Mouse (Mus musculus): ENCODE measurements around the gene Eif4g3. TPM values are rescaled to one million over a fixed set of nuclear protein-coding genes. Genes with fewer than 3 reads are reported as not detected.
"Not testable (repeated sequence)": the region's sequence is repeated elsewhere in the genome, so short reads cannot be mapped to it uniquely, and the experiment has no call there.

Gene Eif4g3
- polyA plus RNA-seq, 1 experiment from 2014 or later: 41.9 TPM

GRCm38 (mm10) chr4:138057196-138057754, 64.5 kb downstream of the Eif4g3 start:
- 97% methylated on average over 22 of the region's 22 CpGs for WGBS
- not testable (repeated sequence) for H3K9me3 ChIP-seq; H3K27ac ChIP-seq (replicated peaks); H3K4me1 ChIP-seq; H3K4me3 ChIP-seq; H3K27me3 ChIP-seq (replicated peaks; ENCODE audit: low read depth, poor library complexity, severe bottlenecking); DNase-seq (ENCODE audit: low spot score)
- peaks cover 82% of the 10 kb centered on the region for H3K36me3 ChIP-seq (replicated peaks)

GRCm38 (mm10) chr4:138061161-138061560, 68.3 kb downstream of the Eif4g3 start:
- Histone ChIP-seq H3K9me3 (no peaks in the 10 kb centered on the region), H3K27ac (replicated peaks) (no peak overlapping the region), H3K4me3 (no peak overlapping the region), H3K36me3 (replicated peaks) (peaks cover 78% of the 10 kb centered on the region), H3K4me1 (no peaks in the 10 kb centered on the region), H3K27me3 (replicated peaks; ENCODE audit: low read depth, poor library complexity, severe bottlenecking) (no peaks in the 10 kb centered on the region)
- 90% methylated on average over 4 of the region's 4 CpGs for WGBS
- no peak for DNase-seq (ENCODE audit: low spot score)

GRCm38 (mm10) chr4:138063372-138064265, 70.8 kb downstream of the Eif4g3 start:
- H3K27me3 ChIP-seq (replicated peaks; ENCODE audit: low read depth, poor library complexity, severe bottlenecking): no peaks in the 10 kb centered on the region
- WGBS: 84% methylated on average over 7 of the region's 7 CpGs
- H3K4me1 ChIP-seq: no peaks in the 10 kb centered on the region
- H3K4me3 ChIP-seq: no peak overlapping the region
- DNase-seq (ENCODE audit: low spot score): no peak
- no peak overlapping the region for H3K27ac ChIP-seq (replicated peaks)
- H3K36me3 ChIP-seq (replicated peaks): peaks cover 78% of the 10 kb centered on the region
- H3K9me3 ChIP-seq: no peaks in the 10 kb centered on the region

GRCm38 (mm10) chr4:138064882-138065592, 72.2 kb downstream of the Eif4g3 start:
- Histone ChIP-seq H3K27me3 (replicated peaks; ENCODE audit: low read depth, poor library complexity, severe bottlenecking) (no peaks in the 10 kb centered on the region), H3K36me3 (replicated peaks) (peaks cover 90% of the 10 kb centered on the region), H3K4me1 (no peaks in the 10 kb centered on the region), H3K4me3 (no peak overlapping the region), H3K9me3 (no peaks in the 10 kb centered on the region), H3K27ac (replicated peaks) (no peak overlapping the region)
- WGBS: 87% methylated on average over 11 of the region's 11 CpGs
- DNase-seq (ENCODE audit: low spot score): no peak

GRCm38 (mm10) chr4:138065593-138066169, 72.9 kb downstream of the Eif4g3 start:
- Histone ChIP-seq H3K36me3 (replicated peaks) (peaks cover 93% of the 10 kb centered on the region), H3K9me3 (no peaks in the 10 kb centered on the region), H3K27me3 (replicated peaks; ENCODE audit: low read depth, poor library complexity, severe bottlenecking) (no peaks in the 10 kb centered on the region), H3K27ac (replicated peaks) (no peak overlapping the region), H3K4me3 (no peak overlapping the region), H3K4me1 (no peaks in the 10 kb centered on the region)
- DNase-seq (ENCODE audit: low spot score): no peak
- WGBS: 92% methylated on average over 4 of the region's 4 CpGs

GRCm38 (mm10) chr4:138066421-138066820, 73.6 kb downstream of the Eif4g3 start:
- Histone ChIP-seq H3K27me3 (replicated peaks; ENCODE audit: low read depth, poor library complexity, severe bottlenecking) (no peaks in the 10 kb centered on the region), H3K27ac (replicated peaks) (no peak overlapping the region), H3K4me3 (no peak overlapping the region), H3K36me3 (replicated peaks) (peaks cover 93% of the 10 kb centered on the region), H3K4me1 (no peaks in the 10 kb centered on the region), H3K9me3 (no peaks in the 10 kb centered on the region)
- WGBS: 95% methylated on average over 7 of the region's 7 CpGs
- DNase-seq (ENCODE audit: low spot score): no peak

- 86% methylated on average over 3 of the region's 3 CpGs for WGBS
- Histone ChIP-seq H3K36me3 (replicated peaks) (peaks cover 90% of the 10 kb centered on the region), H3K4me1 (no peaks in the 10 kb centered on the region), H3K9me3 (no peaks in the 10 kb centered on the region), H3K27ac (replicated peaks) (no peak overlapping the region), H3K27me3 (replicated peaks; ENCODE audit: low read depth, poor library complexity, severe bottlenecking) (no peaks in the 10 kb centered on the region), H3K4me3 (no peak overlapping the region)
- no peak for DNase-seq (ENCODE audit: low spot score)
Measured at GRCm38 (mm10) chr4:138067858-138068257, 75.0 kb downstream of the Eif4g3 start.

GRCm38 (mm10) chr4:138068598-138068997, 75.8 kb downstream of the Eif4g3 start:
- DNase-seq (ENCODE audit: low spot score): no peak
- Histone ChIP-seq H3K4me1 (no peaks in the 10 kb centered on the region), H3K36me3 (replicated peaks) (peaks cover 85% of the 10 kb centered on the region), H3K9me3 (no peaks in the 10 kb centered on the region), H3K4me3 (no peak overlapping the region), H3K27me3 (replicated peaks; ENCODE audit: low read depth, poor library complexity, severe bottlenecking) (no peaks in the 10 kb centered on the region), H3K27ac (replicated peaks) (no peak overlapping the region)
- 90% methylated on average over 2 of the region's 2 CpGs for WGBS

GRCm38 (mm10) chr4:138069371-138069770, 76.5 kb downstream of the Eif4g3 start:
- 90% methylated on average over 4 of the region's 4 CpGs for WGBS

GRCm38 (mm10) chr4:138071497-138071896, 78.7 kb downstream of the Eif4g3 start:
- Histone ChIP-seq H3K36me3 (replicated peaks) (peaks cover 73% of the 10 kb centered on the region), H3K4me1 (peaks cover 4% of the 10 kb centered on the region; the same call in 1 of the 2 replicates), H3K4me3 (no peak overlapping the region), H3K27ac (replicated peaks) (no peak overlapping the region), H3K27me3 (replicated peaks; ENCODE audit: low read depth, poor library complexity, severe bottlenecking) (no peaks in the 10 kb centered on the region), H3K9me3 (no peaks in the 10 kb centered on the region)
- WGBS: 74% methylated on average over 6 of the region's 6 CpGs
- no peak for DNase-seq (ENCODE audit: low spot score)

More at GRCm38 (mm10) chr4:138069371-138069770, 76.5 kb downstream of the Eif4g3 start:
- Histone ChIP-seq H3K36me3 (replicated peaks) (peaks cover 78% of the 10 kb centered on the region), H3K4me1 (no peaks in the 10 kb centered on the region), H3K4me3 (no peak overlapping the region), H3K9me3 (no peaks in the 10 kb centered on the region), H3K27me3 (replicated peaks; ENCODE audit: low read depth, poor library complexity, severe bottlenecking) (no peaks in the 10 kb centered on the region), H3K27ac (replicated peaks) (no peak overlapping the region)
- DNase-seq (ENCODE audit: low spot score): no peak

- H3K36me3 ChIP-seq (replicated peaks): peaks cover 74% of the 10 kb centered on the region
Measured at GRCm38 (mm10) chr4:138073086-138073485, 80.3 kb downstream of the Eif4g3 start.

GRCm38 (mm10) chr4:138073531-138073930, 80.7 kb downstream of the Eif4g3 start:
- DNase-seq (ENCODE audit: low spot score): no peak
- Histone ChIP-seq H3K27me3 (replicated peaks; ENCODE audit: low read depth, poor library complexity, severe bottlenecking) (no peaks in the 10 kb centered on the region), H3K36me3 (replicated peaks) (peaks cover 74% of the 10 kb centered on the region), H3K27ac (replicated peaks) (no peak overlapping the region), H3K4me3 (no peak overlapping the region), H3K4me1 (peaks cover 4% of the 10 kb centered on the region; the same call in 1 of the 2 replicates), H3K9me3 (no peaks in the 10 kb centered on the region)
- WGBS: 89% methylated on average over 7 of the region's 7 CpGs

More at GRCm38 (mm10) chr4:138073086-138073485, 80.3 kb downstream of the Eif4g3 start:
- Histone ChIP-seq H3K4me1 (peaks cover 4% of the 10 kb centered on the region; the same call in 1 of the 2 replicates), H3K4me3 (no peak overlapping the region), H3K27ac (replicated peaks) (no peak overlapping the region), H3K9me3 (no peaks in the 10 kb centered on the region), H3K27me3 (replicated peaks; ENCODE audit: low read depth, poor library complexity, severe bottlenecking) (no peaks in the 10 kb centered on the region)
- WGBS: 94% methylated on average over 11 of the region's 11 CpGs
- DNase-seq (ENCODE audit: low spot score): no peak

All from embryonic facial prominence, embryonic 10.5 days (tissue).